Mouse (Mus musculus): ENCODE measurements around the gene Trex2.

- TF ChIP-seq CTCF (IDR thresholded peaks at IDR 0.05; ENCODE audit: low read depth, low read length) (no peak), POLR2A (IDR thresholded peaks at IDR 0.05; ENCODE audit: borderline replicate concordance, low read depth, low read length) (no peak)
Observed at GRCm38 (mm10) chrX:73396446-73396845, 38.7 kb downstream of the Trex2 start.

Data from bone marrow macrophage, adult 2 months (primary cell).